Mouse (Mus musculus) fat pad, adult 2 months (tissue): ENCODE data around the gene Otof.

Source experiments
- DNase-seq: peaks from one replicate; pipeline ENCODE4 v3.0.0-alpha.2; 2011; ENCODE audit warnings: low read depth, low spot score; ENCODE audit errors: extremely low read depth

Otof gene

DNA sequence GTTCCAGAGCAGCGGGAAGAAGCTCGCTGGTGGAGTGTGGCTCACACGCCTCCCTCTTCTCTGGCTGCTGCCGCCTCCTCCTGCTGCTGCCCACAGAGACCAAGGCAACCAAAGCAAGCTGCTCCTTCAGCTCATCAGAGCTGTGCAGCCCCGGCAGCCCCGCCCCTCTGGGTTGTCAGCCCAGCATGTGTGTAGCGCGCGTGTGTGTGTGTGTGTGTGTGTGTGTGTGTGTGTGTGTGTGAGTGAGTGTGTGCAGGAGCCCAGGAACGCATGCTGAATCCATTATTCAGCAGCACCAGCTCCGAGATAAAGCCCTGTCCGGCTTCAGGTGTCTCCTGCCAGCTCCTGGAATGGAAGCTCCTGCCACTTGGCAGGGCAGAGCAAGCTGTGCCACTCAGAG lies at the start of gene Otof:
Gene Otof, minus strand, starts transcription at position 112 of the 400 bp plus-strand sequence.
- no peak for DNase-seq

GRCm38 (mm10) chr5:30497299-30497698 lies 35.6 kb upstream of the Otof start:
- DNase-seq, result no peak

DNA sequence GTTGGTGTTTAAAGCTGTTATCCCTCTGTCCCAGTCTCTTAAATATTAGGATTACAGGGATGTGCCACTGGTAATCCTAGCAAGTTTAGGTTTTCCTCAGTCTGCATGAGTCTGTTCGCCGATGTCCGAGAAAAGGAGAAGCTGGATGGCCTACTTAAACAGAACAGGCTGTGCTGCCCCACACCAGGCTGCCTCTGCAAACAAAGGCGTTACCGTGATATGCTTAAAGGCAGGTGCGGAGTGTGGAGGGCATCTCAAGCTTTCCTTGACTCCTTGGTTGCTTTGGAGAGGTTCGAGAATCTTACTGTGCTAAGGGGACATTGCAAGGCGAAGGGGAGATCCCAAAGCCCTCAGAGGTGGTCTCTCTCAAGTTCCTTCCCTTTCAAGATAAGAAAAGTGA lies 35.1 kb upstream of the Otof start:
- no peak for DNase-seq

- no peak for DNase-seq
Observed at GRCm38 (mm10) chr5:30495288-30495687, 33.6 kb upstream of the Otof start.

DNA sequence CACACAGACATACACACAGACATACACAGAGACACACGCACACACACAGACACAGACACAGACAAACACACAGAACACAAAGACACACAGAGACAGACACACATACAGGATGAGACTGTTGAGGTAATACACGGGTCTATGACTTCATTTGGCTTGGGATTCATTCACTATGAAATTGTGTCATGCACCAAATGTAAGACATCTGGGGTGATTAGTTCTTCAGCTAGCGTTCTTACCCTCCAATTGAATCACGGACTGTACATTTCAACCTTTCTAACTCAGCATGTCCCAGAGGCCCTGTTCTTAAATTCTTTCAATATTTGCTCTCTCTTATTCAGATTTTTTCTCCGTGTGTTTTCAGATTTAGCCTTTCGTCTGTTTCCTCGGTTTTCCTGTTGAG lies 32.9 kb upstream of the Otof start:
- no peak for DNase-seq

- DNase-seq, result no peak
Observed at GRCm38 (mm10) chr5:30493723-30494122, 32.0 kb upstream of the Otof start.

GRCm38 (mm10) chr5:30490845-30491244 lies 29.1 kb upstream of the Otof start:
- DNase-seq, result no peak

GRCm38 (mm10) chr5:30490215-30490614 lies 28.5 kb upstream of the Otof start:
- no peak for DNase-seq

DNA sequence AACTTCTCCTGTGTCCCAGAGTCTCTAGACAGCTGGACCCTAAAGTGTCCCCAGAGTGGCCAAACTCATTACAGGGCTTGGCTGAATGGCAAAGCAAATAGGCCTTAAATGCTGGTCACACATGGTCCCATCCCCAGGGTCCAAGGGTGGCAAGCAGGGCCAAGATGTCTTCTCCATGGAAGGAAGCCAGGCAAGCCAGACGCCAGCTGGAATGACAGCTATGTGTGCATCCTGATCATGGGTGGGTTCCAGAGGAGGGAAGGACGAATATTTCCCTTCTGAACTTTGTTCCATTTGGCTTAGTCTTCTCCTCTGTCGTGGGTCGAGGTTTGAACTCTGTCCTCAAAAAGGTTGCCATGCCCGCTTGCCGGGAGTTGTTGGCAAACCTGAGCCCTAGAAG lies 23.4 kb upstream of the Otof start:
- no peak for DNase-seq

GRCm38 (mm10) chr5:30484591-30484990 lies 22.9 kb upstream of the Otof start:
- DNase-seq, result no peak

DNA sequence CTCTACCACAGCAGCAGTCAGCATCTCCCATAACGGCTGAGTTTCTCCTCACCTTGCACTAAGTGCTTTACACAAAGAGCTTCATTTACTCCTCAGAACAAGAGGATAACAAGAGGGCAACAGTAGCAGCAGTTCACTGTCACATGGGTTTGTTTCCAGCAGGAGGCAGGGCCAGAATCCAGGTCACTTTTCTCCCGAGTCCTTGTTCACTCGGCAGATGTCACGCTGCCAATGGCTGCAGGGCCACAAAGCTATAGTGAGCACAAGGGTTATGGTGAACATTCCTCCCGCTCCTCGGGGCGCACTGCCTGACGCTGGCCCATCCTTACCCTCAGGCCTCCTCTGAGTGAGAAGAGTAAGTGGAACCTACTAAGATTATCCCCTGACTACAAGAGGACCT lies 21.8 kb upstream of the Otof start:
- DNase-seq, result no peak

DNA sequence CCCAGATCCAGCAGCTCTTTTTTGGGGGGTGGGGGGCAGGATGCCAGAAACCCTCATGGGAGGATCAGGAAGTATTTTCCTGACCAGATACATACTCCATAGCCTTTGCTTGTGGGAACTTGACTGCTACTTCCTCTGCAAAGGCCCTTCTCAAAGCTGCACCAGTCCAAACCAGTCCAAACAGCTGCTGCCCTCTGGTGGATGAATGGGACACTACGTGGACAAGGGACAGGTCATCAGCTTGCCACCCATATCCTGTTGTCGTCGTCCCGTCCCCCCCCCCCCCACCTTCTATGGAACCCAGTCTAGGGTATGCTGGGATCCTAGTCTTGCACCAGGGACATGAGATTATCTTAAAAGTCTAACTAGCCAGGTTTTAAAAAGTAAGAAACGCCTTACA lies 20.6 kb upstream of the Otof start:
- no peak for DNase-seq

GRCm38 (mm10) chr5:30476534-30476933 lies 14.8 kb upstream of the Otof start:
- DNase-seq, result no peak

DNA sequence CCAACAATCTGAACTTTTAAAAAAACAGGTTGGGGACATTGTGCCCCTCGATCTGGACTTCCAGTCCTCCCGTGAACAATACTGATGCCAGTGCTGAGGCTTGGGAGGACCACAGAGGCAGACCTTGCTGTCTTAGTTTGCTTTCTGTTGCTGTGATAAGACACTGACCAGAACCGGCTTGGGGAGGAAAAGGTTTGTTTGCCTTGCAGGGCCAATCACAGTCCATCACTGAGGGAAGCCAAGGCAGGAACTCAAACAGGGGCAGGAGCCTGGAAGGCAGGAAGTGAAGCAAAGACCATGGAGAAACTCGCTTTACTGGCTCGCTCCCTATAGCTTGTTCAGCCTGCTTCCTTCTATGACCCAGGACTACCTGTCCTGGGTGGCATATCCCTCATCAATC lies 10.4 kb upstream of the Otof start:
- DNase-seq, result no peak

DNA sequence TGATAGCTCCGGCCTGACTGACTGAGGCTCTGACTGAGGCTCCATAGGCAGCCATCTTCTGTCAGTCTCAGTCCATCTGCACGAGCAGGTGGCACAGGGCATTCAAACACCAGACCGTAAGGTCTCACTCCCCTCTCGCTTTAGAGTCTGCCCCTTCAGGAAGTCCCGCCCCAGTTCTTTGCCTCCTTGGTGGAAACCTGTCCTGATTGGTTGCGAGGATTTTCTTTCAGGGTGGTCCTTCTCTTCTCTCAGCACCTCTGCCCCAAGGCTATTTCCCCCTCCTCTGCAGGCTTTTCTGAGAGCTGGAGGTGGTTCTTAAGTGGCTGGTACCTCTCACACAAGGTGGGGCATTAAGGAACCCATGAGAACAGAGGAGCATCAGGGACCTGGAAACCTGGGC lies 8.7 kb upstream of the Otof start:
- no peak for DNase-seq

GRCm38 (mm10) chr5:30466315-30466714 lies 4.6 kb upstream of the Otof start:
- no peak for DNase-seq

- no peak for DNase-seq
Observed at GRCm38 (mm10) chr5:30465861-30466260, 4.1 kb upstream of the Otof start, which contains the start of gene 1700001C02Rik. TSS of gene 1700001C02Rik (plus strand) at chr5:30466047.

GRCm38 (mm10) chr5:30460155-30460554 lies 1.6 kb downstream of the Otof start:
- no peak for DNase-seq

GRCm38 (mm10) chr5:30456056-30456455 lies 5.7 kb downstream of the Otof start:
- DNase-seq, result no peak

DNA sequence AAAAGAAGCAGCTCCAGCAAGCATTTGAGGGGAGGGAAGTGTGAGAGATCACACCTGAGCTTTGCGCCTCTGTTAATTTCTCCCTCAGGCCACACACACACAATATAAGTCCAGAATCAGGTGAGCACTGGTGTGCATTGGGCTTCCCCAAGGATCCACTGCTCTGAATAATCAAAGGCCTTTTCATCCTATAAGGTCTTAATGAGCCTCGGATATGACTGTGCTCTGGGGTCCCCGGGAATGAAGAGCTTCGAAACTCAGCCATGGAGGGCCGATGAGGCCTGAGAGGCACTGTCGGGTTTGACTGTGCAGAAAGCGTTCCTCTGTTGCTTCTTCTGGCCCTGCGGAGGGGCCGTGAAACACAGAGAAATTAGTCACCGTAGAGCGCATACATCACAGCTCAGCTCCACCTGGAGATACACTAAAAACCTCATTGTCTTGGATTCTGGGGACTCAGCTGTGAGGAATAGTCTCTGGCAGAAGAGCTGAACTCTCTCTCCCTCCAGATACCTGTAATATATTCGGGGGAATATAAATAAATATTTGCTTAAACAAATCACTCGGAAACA lies 17.3 kb downstream of the Otof start:
- DNase-seq, result no peak

DNA sequence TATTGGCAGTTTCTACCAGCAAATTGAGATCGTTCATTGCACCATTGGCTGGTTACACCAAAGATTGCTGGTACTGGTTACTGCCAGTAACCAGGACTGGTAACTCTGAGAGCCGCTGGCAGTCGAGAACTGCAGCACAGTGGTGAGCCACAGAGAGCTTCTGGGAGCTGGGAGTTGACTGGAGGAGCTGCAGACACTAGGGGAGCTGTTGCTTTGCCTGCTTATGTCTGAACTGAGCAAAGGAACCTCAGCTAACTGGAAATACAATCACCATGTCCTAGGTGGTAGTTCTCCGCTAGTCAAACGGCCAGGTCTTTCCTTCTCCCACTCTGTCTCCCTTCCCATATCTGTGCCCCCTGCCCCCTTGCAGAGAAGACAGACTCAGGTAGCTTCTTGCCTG lies 19.5 kb downstream of the Otof start:
- no peak for DNase-seq

DNA sequence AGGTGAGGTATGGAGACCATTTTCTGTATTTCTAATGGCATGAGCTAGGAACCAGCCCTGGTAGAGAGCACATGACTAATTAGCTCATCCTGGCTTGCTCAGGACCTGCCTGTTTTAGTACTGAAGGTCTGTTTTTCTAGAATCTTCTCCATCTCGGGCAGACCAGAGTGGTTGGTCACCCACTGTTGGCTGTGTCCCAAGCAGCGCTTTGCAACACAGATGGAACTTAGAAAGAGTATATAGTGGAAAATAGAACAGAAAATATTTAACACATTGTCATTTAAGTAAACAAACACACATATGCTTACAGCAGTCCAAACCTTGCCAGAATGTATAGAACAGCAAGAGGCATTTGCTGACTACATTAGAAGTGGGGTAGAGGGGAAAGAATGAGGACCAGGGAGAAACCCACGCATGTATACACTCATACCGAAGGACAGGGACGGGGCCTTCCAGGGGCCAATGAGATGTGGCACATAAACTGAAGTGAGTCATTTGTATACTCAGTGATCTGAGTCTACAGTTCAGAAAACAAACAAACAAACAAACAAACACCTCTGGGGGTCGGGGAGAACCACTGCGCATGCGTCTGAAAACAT lies 21.3 kb downstream of the Otof start:
- DNase-seq, result no peak

DNA sequence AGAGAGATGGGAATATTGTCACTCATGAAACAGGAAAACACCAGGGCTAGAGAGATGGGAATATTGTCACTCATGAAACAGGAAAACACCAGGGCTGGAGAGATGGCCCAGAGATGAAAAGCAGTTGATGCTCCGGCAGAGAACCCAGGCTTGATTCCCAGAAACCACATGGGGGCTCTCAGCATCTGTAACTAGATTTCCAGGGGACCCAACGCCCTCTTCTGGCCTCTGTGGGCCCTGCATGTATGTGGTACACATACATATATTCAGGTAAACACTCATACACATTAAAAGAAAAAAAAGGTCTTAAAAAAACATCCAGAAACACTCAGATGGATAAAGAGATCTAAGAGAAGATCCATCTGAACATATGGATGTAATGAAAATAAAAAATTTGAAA lies 22.8 kb downstream of the Otof start:
- no peak for DNase-seq
